Mouse (Mus musculus): ENCODE measurements at regions not wholly inside any gene's neighbourhood (a gene's known extent, or its start where the extent isn't known, plus 50 kb on each side); places are given as distances from the start of the nearest gene placed in this dataset.

- no peak for DNase-seq (ENCODE audit: low spot score)
These were observed 229.5 kb downstream of the 4933412E24Rik start for GRCm38 (mm10) chr15:59786706-59787425.

GRCm38 (mm10) chr15:59785981-59786380 lies 230.4 kb downstream of the 4933412E24Rik start:
- DNase-seq (ENCODE audit: low spot score): no peak

- DNase-seq (ENCODE audit: low spot score): no peak
These were observed 231.9 kb downstream of the 4933412E24Rik start for GRCm38 (mm10) chr15:59784556-59784929.

GRCm38 (mm10) chr15:59783782-59784555 lies 232.4 kb downstream of the 4933412E24Rik start:
- DNase-seq (ENCODE audit: low spot score): no peak

DNA sequence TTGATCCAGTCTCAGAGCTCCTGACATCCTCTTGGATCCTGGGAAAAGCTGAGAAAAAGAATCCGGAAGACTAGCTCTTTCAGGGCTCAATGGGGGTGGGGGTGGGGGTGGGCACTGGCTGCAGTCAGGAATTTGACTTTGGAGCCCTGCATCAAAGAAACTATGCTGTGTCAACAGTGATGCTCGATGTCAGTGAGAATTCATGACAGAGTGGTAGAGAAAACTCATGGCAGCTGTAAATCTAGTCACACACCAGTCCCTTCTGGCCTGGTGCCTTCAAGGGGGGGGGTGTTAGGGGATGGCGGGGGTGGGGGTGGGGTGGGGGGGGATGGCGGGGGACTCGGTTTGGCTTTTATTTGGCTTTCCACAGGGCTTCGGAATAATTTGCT lies 233.0 kb downstream of the 4933412E24Rik start:
- no peak for DNase-seq (ENCODE audit: low spot score)

GRCm38 (mm10) chr15:59780506-59780905 lies 235.9 kb downstream of the 4933412E24Rik start:
- no peak for DNase-seq (ENCODE audit: low spot score)

DNA sequence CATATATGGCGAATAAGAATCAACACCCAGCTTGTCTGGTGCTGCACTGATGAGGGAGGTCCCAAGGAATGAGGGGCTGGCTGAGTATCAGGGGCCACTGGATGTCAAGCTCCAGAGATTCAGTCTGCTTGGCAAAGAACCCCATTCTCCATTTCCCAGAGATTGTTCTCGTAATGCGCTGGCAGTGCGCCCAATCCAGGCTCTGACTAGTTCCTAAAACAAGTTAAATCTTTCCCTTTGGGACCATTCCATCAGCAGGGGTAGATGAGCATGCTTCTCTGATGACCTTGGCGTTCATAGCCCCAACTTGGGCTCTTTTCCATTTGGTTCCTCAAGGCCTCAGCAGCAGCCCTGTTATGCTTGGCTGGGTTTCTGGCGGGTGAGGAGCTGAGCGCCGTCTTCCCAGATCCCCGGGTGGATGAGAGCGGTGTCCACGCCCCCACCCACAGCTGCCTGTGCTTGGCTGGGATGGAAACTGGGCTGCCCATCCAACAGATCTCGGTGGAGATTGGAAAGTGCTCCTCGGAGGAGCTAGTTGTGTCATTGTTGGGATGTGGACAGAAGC lies 239.0 kb downstream of the 4933412E24Rik start:
- DNase-seq (ENCODE audit: low spot score): no peak

DNA sequence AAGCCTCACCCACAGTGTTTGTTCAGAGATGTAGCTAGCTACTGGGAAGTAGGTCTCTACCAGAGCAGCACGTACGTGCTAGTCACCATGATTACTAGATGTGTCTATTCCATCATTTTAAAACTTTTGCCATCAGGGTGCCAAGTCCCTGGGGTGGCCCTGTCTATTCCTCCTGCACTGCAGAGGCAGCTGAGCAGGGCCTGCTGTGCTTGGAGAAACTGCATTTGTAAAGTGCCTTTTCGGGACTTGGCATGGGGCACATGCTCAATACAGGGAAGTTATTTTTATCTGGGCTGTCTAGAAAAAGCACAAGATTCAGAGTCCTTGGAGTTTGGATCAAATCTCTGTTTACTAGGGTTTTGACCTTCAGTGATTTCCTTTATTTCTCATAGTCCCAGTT lies 240.6 kb downstream of the 4933412E24Rik start:
- DNase-seq (ENCODE audit: low spot score): no peak

DNA sequence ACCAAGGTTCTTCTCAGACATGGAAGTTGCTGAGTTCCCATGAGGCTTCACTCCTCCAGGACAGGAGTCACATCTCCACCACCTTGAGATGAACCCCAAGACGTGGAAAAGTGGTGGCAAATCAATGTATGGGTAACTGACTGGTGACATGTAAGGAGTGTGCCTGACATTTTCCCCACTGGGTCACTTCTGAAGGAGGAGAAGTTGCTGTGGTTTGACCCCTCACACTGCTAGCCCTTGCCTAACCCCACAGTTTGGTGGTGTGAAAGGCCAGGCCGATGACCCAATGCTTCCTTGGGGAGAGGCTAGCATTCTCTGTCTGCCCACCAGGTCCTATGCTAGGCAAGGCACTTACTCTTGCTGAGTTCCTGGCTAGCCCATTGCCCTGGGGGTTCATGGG lies 242.4 kb downstream of the 4933412E24Rik start:
- DNase-seq (ENCODE audit: low spot score): no peak

GRCm38 (mm10) chr15:59772595-59772994 lies 243.8 kb downstream of the 4933412E24Rik start:
- DNase-seq (ENCODE audit: low spot score): no peak

DNA sequence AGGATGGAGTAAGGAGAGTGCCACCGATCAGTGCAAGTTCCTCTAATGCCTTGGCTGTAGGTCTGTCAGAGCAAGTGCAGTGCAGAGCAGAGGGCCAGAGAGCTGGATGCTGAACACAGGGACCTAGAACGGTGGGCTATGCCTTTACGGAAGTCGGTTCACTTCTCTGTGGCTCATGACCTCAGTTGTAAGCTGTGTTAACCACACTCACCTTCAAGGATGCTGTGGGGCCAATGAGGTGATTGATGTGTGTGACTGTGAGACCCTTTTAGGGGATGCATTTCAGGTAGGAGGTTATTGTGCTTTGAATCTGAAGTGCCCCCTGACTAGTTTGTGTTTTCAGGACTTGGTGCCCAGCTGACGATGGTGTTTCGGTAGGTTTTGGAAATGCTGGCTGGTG lies 254.4 kb downstream of the 4933412E24Rik start:
- no peak for DNase-seq (ENCODE audit: low spot score)

GRCm38 (mm10) chr15:59760490-59760889 lies 255.9 kb downstream of the 4933412E24Rik start:
- no peak for DNase-seq (ENCODE audit: low spot score)

GRCm38 (mm10) chr15:59759566-59759965 lies 256.8 kb downstream of the 4933412E24Rik start:
- no peak for DNase-seq (ENCODE audit: low spot score)

- DNase-seq (ENCODE audit: low spot score): no peak
These were observed 257.4 kb downstream of the 4933412E24Rik start for GRCm38 (mm10) chr15:59758971-59759370.

DNA sequence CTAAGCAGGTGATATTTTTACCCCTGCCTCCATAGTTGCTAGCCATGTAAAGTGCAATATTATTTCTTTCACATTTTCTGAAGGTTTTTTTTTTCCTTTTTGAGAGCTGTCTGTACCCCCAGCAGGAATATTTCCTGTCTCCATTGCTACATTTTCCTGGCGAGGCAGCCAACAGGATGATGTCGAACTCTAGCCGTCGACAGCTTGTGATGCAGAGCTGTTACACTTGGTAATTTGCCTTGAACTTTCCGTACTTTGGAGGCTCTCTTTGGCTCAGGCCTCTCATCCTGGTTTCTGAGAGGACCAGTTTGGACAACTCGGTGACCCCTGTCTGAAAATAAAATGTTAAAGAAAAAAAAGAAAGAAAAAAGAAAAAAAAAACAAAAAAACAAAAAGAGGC lies 260.3 kb downstream of the 4933412E24Rik start:
- no peak for DNase-seq (ENCODE audit: low spot score)

DNA sequence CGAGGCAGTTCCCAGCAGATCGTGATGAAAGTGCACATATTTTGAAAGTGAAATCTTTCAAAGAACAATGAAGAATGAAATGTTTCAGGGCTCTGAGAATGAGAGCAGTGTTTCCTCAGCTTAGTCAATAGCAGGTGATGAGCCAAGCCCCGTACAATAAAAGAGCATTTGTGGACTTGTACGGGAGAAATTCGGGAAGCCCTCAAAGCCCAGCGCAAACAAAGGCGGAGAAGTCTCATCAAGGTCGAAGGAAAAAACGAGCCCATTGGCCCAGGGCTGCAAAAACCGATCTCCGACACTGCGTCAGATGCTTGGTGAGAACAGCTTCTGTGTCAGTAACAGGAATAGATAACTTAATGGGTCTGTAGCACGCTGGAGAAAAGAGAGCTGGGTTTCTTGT lies 261.5 kb downstream of the 4933412E24Rik start:
- DNase-seq (ENCODE audit: low spot score): no peak

GRCm38 (mm10) chr15:59752277-59752676 lies 264.1 kb downstream of the 4933412E24Rik start:
- DNase-seq (ENCODE audit: low spot score): no peak

- DNase-seq (ENCODE audit: low spot score): no peak
These were observed 270.1 kb downstream of the 4933412E24Rik start for GRCm38 (mm10) chr15:59746290-59746689.

DNA sequence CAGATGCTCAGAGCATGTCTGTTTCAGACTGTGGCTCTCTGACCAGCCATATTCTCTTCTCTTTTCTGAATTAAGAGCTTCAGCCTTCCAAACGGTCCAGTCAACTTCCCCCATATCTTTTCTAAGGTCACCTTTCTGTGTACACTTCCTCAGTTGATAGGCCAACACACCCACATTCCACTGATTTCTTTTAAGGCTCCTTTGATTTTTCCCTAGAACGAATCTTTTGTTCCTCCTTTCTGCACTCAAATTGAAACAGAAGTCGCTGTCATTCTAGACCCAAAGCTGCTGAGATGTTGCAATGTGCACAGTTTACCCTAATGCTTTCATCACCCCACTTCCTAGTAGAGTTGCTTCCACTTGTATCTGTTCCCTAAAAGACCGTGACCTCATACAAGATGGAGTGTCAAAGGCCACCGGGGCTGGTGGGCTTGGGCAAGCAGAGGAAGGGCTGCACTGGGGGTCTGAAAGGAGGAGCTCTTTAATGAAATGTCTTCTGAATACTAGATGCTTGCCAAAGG lies 271.9 kb downstream of the 4933412E24Rik start:
- no peak for DNase-seq (ENCODE audit: low spot score)

GRCm38 (mm10) chr15:59739197-59739596 lies 277.2 kb downstream of the 4933412E24Rik start:
- DNase-seq (ENCODE audit: low spot score): no peak

DNA sequence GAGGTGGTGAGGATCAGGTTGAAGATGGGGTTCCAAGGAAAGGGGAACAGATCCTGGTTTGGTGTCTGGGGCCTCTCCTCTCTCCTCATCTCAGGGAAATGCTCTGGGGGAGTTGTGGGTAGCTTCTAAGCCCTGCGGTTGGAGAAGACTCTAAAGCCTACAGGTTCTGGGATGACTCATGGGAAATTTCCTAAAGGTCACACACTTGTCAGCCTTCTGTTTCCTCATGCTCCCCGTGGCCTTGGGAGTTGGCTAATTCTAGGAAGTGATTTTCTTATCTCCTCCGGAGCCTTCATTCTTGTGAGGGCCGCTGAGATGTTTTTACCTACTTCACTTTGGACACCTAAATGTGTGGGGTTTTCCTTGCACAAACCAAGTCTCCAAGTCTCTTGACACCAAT lies 279.2 kb downstream of the 4933412E24Rik start:
- no peak for DNase-seq (ENCODE audit: low spot score)

GRCm38 (mm10) chr15:59734376-59734775 lies 282.0 kb downstream of the 4933412E24Rik start:
- DNase-seq (ENCODE audit: low spot score): no peak

DNA sequence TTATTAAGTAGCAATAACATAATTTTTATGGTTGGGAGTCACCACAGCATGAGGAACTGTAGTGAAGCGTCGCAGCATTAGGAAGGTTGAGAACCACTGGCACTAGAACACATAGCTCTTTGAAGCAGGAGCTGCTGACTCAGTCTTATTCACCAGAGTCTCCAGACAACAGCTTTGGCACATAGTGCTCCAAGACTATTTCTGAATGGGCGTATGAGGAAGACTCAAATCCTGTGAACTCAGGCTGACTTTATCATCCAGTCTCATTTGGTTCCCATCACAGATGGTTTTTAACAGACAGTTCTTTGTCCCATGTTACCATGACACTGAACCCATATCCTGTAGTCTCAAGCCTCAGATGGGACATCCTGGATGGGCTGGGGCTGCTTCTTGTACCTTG lies 282.5 kb downstream of the 4933412E24Rik start:
- DNase-seq (ENCODE audit: low spot score): no peak
